Mouse (Mus musculus) bone marrow macrophage, adult 2 months (primary cell): ENCODE measurements at regions not wholly inside any gene's neighbourhood (a gene's known extent, or its start where the extent isn't known, plus 50 kb on each side); places are given as distances from the start of the nearest gene placed in this dataset.

Source experiments
- H3K27ac ChIP-seq: 2 replicates; pipeline ENCODE4 v1.5.1; 2012; ENCODE audit warnings: low read depth, low read length; ENCODE audit not compliant: insufficient read depth
- H3K4me1 ChIP-seq: 2 replicates; pipeline ENCODE4 v1.6.1; 2012; ENCODE audit warnings: low read length; ENCODE audit not compliant: control insufficient read depth, insufficient read depth
- H3K4me3 ChIP-seq: 2 replicates; pipeline ENCODE4 v1.5.1; 2012; ENCODE audit warnings: mild to moderate bottlenecking, low read length, moderate library complexity; ENCODE audit not compliant: insufficient read depth
- CTCF ChIP-seq: IDR thresholded peaks from 2 replicates; pipeline ENCODE4 v1.5.1; 2012; ENCODE audit warnings: low read depth, mild to moderate bottlenecking, low read length, moderate library complexity
- POLR2A ChIP-seq: IDR thresholded peaks from 2 replicates; pipeline ENCODE4 v1.6.1; 2012; ENCODE audit warnings: mild to moderate bottlenecking, low read depth, low read length, borderline replicate concordance

- no peaks in the 10 kb centered on the region for H3K4me1 ChIP-seq
- no peak overlapping the region for H3K4me3 ChIP-seq
- TF ChIP-seq POLR2A (no peak), CTCF (no peak)
These were observed 67.9 kb upstream of the Cnih3 start for GRCm38 (mm10) chr1:181284301-181285197.

DNA sequence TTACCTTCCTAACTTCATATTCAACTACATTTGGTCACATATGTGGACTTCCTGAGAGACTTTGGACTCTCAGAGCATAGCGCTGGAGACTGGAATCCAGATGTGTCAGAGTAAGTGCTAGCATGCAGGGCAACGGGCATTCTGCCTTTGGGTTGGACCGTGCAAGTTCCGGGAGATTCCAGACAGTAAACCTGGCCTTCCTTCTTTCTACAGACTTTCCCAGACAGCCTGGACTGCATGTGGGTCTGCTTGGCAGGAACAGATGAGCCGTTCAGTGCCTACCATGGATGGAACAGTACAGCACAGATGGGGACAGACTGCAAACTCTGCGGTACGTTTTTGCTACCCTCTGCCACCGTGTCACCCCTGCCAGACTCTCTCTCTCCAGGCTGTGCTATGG, 66.8 kb upstream of the Cnih3 start:
- Histone ChIP-seq H3K27ac (no peak overlapping the region), H3K4me1 (no peaks in the 10 kb centered on the region), H3K4me3 (no peak overlapping the region)
- TF ChIP-seq CTCF (no peak), POLR2A (no peak)

More at GRCm38 (mm10) chr1:181284301-181285197, 67.9 kb upstream of the Cnih3 start:
- H3K27ac ChIP-seq = no peak overlapping the region

DNA sequence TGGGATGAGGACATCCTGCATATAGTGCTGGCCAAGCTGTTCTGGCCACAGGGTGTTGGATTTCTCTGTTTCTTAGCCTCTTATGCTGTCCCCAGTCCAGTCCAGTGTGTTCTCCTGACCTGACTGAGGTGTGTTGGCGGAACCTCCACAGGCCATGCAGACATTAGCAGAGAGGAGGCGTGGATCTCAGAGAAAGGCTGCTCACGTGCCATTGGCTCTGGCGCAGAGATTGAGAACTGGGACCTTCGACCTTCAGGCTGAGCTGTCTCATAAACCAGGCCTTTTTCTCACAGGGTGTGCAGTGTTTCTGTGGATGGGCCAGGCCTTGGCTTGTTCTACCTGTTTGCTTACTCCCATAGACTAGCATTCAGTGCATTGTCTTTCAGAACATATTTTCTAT, 66.3 kb upstream of the Cnih3 start:
- no peak for TF ChIP-seq CTCF
- no peak for TF ChIP-seq POLR2A
- no peak overlapping the region for H3K27ac ChIP-seq
- no peak overlapping the region for H3K4me3 ChIP-seq
- H3K4me1 ChIP-seq = no peaks in the 10 kb centered on the region

GRCm38 (mm10) chr1:181287166-181287565, 65.3 kb upstream of the Cnih3 start:
- TF ChIP-seq CTCF = no peak
- TF ChIP-seq POLR2A = no peak
- no peak overlapping the region for H3K4me3 ChIP-seq
- no peaks in the 10 kb centered on the region for H3K4me1 ChIP-seq
- no peak overlapping the region for H3K27ac ChIP-seq

DNA sequence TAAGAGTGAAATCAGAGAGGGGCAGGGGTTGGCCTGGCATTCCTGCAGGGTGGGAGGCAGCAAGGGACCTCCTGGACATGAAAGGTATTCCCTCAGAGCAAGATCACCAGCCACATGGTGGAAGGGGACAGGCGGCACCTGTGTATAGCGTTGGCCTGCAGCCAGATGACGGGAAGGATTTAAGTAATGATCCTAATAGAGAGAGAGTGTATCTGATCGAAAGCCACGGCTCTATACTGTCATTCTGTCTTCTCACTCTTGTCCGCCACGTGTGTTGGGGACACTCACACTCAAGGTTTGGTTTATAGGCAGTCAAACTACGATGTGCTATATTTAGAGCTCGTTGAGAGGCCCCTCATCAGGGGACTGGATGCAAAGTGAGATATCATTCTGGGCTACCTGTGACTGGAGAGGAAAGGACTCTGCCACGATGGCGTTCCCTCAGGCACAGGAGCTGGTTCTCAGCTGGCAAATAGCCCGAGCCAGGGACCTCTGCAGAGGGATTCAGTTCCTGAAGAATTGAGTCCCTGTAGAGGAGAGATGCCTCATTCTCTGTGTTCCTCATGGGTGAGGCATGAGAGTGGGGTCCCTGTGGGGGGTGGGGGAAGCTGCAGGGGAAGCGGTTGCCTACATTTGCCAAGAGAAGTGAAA, 62.9 kb upstream of the Cnih3 start:
- Histone ChIP-seq H3K27ac (no peak overlapping the region), H3K4me3 (no peak overlapping the region), H3K4me1 (no peaks in the 10 kb centered on the region)
- TF ChIP-seq POLR2A = no peak
- TF ChIP-seq CTCF = no peak

- Histone ChIP-seq H3K27ac (no peak overlapping the region), H3K4me1 (no peaks in the 10 kb centered on the region), H3K4me3 (no peak overlapping the region)
- TF ChIP-seq CTCF (no peak), POLR2A (no peak)
These were observed 61.2 kb upstream of the Cnih3 start for GRCm38 (mm10) chr1:181291202-181291601.

GRCm38 (mm10) chr1:181291966-181292365, 60.5 kb upstream of the Cnih3 start:
- H3K4me3 ChIP-seq = no peak overlapping the region
- TF ChIP-seq CTCF (no peak), POLR2A (no peak)
- H3K4me1 ChIP-seq = no peaks in the 10 kb centered on the region
- no peak overlapping the region for H3K27ac ChIP-seq

DNA sequence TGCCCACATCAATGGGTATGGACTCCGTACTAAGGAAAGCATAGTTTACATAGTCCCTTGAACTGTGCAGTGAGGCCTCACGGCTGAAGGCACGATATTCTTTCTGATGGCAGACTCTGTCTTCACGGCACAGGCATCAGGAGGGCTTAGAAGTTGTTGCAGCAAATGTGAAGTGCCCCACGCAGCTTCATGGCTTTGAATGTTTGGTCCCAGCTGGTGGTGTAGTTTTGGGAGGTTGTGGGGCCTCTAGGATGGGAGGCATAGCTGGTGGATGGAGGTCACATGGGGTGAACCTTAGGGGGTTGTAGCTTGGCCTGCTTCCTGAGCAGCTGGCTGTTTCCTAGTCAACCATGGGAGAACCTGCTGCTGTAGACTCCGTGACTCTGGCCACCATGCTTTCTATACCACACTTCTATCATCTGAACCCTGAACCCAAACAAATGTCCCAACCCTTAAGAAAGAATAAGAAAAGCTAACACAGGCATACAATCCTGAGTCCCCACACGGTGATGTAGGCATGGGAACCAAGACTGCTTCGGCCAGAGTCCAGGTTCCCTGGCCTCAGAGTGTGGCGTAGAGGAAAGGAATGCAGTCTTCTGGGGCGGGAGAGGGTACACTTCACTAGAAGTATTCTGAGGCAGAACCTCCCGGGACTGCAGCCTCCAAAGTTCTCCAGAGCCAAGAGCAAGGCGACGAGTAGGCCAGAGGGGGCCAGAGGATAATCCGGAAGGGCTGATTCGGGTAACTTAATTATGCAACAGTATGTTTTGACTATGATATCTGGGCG, 59.2 kb upstream of the Cnih3 start:
- Histone ChIP-seq H3K27ac (no peak overlapping the region), H3K4me3 (no peak overlapping the region), H3K4me1 (no peaks in the 10 kb centered on the region)
- TF ChIP-seq CTCF (no peak), POLR2A (no peak)

GRCm38 (mm10) chr1:181295651-181296050, 56.8 kb upstream of the Cnih3 start:
- H3K4me3 ChIP-seq = no peak overlapping the region
- TF ChIP-seq CTCF = no peak
- TF ChIP-seq POLR2A = no peak
- no peaks in the 10 kb centered on the region for H3K4me1 ChIP-seq

More at GRCm38 (mm10) chr1:181295651-181296050, 56.8 kb upstream of the Cnih3 start:
- no peak overlapping the region for H3K27ac ChIP-seq
